Mouse (Mus musculus) testis, adult 2 months (tissue): ENCODE results near the gene Grik3.

ENCODE experiments used
- CTCF ChIP-seq: fragments of 200-500 bp; IDR thresholded peaks from 2 replicates; pipeline ENCODE4 v1.5.1; 2012; ENCODE audit warnings: low read depth, mild to moderate bottlenecking, inconsistent platforms, low read length, moderate library complexity; ENCODE audit not compliant: control insufficient read depth, insufficient read depth, insufficient replicate concordance
- POLR2A ChIP-seq: fragments of 200-500 bp; IDR thresholded peaks from 2 replicates; pipeline ENCODE4 v1.6.1; 2012; ENCODE audit warnings: low read depth, mild to moderate bottlenecking, inconsistent platforms, low read length, moderate library complexity; ENCODE audit not compliant: control insufficient read depth

DNA sequence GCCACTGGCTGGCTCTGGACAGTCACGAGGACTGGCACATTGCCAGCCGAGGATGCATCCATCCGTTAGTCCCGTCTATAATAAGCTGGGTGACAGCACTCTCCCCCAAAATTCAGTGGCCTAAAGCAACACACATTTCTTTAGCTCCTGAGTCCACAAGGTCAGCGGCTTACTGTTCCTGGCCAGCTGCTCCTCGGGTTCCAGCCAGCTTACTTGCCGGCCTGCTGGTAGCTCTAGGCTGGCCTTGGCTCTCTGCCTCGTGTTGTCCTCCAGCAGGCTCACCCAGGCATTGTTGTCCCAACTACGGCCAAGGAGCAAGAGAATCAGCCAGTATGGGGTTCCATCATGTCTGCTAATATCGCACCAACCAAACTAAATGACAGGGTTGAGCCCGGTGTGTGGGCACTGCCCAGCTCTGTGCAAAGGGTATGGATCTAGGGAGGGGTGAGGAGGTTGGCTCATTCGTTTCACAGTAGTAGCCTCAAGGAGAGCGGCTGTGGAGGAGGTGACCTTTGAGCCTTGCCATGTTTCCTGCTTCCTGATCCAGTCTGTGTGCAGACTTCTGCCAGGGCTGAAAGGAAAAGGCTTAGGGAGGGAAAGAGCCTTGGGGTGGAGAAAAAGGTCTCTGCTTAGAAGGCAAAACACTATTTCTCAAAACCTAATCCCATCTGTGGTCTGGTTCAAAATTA, 146.3 kb downstream of the Grik3 start:
- TF ChIP-seq POLR2A (no peak), CTCF (no peak)
